Mouse (Mus musculus): ENCODE measurements at regions not wholly inside any gene's neighbourhood (a gene's known extent, or its start where the extent isn't known, plus 50 kb on each side); places are given as distances from the start of the nearest gene placed in this dataset.

GRCm38 (mm10) chr3:66825761-66826160 lies 155.4 kb upstream of the Rsrc1 start:
- no peak for ATAC-seq (ENCODE audit: low FRiP score)
- no peak overlapping the region for H3K4me2 ChIP-seq
- H3K4me3 ChIP-seq (replicated peaks), result no peak overlapping the region
- H3K9me3 ChIP-seq (replicated peaks), result no peaks in the 10 kb centered on the region
- no peaks in the 10 kb centered on the region for H3K36me3 ChIP-seq
- H3K27me3 ChIP-seq (replicated peaks), result no peaks in the 10 kb centered on the region
- no peak overlapping the region for H3K9ac ChIP-seq (replicated peaks)
- 86% methylated on average over 3 of the region's 3 CpGs for WGBS
- H3K27ac ChIP-seq (replicated peaks), result no peak overlapping the region
- H3K4me1 ChIP-seq, result no peaks in the 10 kb centered on the region
